Mouse (Mus musculus): ENCODE measurements around the gene Foxa2. TPM values are rescaled to one million over a fixed set of nuclear protein-coding genes. Genes with fewer than 3 reads are reported as not detected.

The Foxa2 gene
- polyA plus RNA-seq (2015; fragmentation: Nextera tagmentation; extraction: Ambion mirVana): 0.81 and 0.82 TPM in 2 replicates

DNA sequence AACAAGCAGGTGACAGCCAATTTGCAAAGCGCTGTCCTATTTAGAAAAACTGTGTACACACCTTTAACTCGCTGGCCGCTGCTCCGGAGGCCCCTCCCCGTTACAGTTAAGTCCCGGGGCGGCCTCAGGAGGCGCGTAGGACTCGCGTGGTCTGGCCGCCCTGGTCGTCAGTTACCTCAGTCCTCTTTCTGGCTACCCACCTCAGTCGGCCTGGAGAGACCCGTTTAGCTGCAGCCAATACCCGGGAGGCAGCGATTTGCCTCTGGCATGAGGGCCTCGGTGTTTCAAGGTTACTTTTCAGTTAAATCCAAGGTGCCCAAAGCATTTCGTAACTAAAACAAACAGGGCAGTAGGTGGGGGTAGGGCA lies at the start of gene Foxa2:
Gene Foxa2, minus strand, starts transcription at position 171 of the 367 bp plus-strand sequence.

Small RNA genes lying within 50 kb of the gene (microRNA-seq; reads per million reads assigned to microRNA genes)
- not detected for gene Gm27420

All from neural tube, postnatal 0 days (tissue).